Comparison of ENCODE assay signal across 8 mouse cellular contexts in genomic region chr12:54162637-54163131, GRCm38 (mm10). TPM values are rescaled to one million over a fixed set of nuclear protein-coding genes. Genes with fewer than 3 reads are reported as not detected.
A peak's percentile ranks its signal among the peaks of the same experiment; 100 is the strongest.
DNase-seq lines count a peak whose midpoint lies in the region; ATAC-seq lines count a peak whose summit lies in the region.

No protein-coding gene starts in this region.

- peaks cover 5% of the 10 kb centered on the region; the same call in 1 of the 2 replicates for H3K27me3 ChIP-seq in embryonic facial prominence, embryonic 15.5 days
- H3K27me3 ChIP-seq in limb, embryonic 12.5 days: peaks cover 24% of the 10 kb centered on the region
- H3K27me3 ChIP-seq in midbrain, embryonic 12.5 days: peaks cover 46% of the 10 kb centered on the region

- H3K9ac ChIP-seq in embryonic facial prominence, embryonic 15.5 days: no peak overlapping the region
- peak overlapping the region; percentile 4 for H3K9ac ChIP-seq in limb, embryonic 12.5 days (replicated peaks)
- no peak overlapping the region for H3K9ac ChIP-seq in midbrain, embryonic 12.5 days (replicated peaks)

- peak; percentile 60 for ATAC-seq in embryonic facial prominence, embryonic 15.5 days (ENCODE audit: insufficient number of reproducible peaks, low FRiP score, low TSS enrichment, low read depth)
- peak; percentile 76 to 88 for ATAC-seq in hematopoietic stem cell, adult 5-6 weeks (replicated peaks in 1 of 2; ENCODE audit: insufficient read depth in 1 of 2, low FRiP score in 2 of 2, low TSS enrichment in 1 of 2, low read depth in 1 of 2, poor library complexity in 2 of 2, severe bottlenecking in 2 of 2)
- peak; percentile 68; the same call in 1 of the 2 replicates for ATAC-seq in limb, embryonic 12.5 days (ENCODE audit: insufficient number of reproducible peaks, insufficient read depth, low FRiP score, low TSS enrichment, low read depth)
- peak; percentile 48; the same call in 1 of the 2 replicates for ATAC-seq in midbrain, embryonic 12.5 days (ENCODE audit: low FRiP score, low read depth)

- DNase-seq in urinary bladder, adult 2 months (ENCODE audit: low spot score): peak; percentile 33
- no peak for DNase-seq in urinary bladder, postnatal 10 days (ENCODE audit: low spot score)
- DNase-seq in yolk sac, embryonic 10.5 days (ENCODE audit: low spot score): peak; percentile 84
- no peak for DNase-seq in gastrocnemius, postnatal 10 days

- peak overlapping the region; percentile 29 for H3K4me3 ChIP-seq in embryonic facial prominence, embryonic 15.5 days (replicated peaks)
- peak overlapping the region; percentile 32 for H3K4me3 ChIP-seq in limb, embryonic 12.5 days (replicated peaks)
- H3K4me3 ChIP-seq in midbrain, embryonic 12.5 days: peak overlapping the region; percentile 29

- H3K27ac ChIP-seq in embryonic facial prominence, embryonic 15.5 days (replicated peaks): no peak overlapping the region
- H3K27ac ChIP-seq in limb, embryonic 12.5 days: 0 out of 2 replicates have a peak overlapping the region, but pooled peaks have one; percentile 31
- no peak overlapping the region for H3K27ac ChIP-seq in midbrain, embryonic 12.5 days (replicated peaks)

- H3K36me3 ChIP-seq in embryonic facial prominence, embryonic 15.5 days: no peaks in the 10 kb centered on the region
- H3K36me3 ChIP-seq in limb, embryonic 12.5 days: no peaks in the 10 kb centered on the region
- H3K36me3 ChIP-seq in midbrain, embryonic 12.5 days: no peaks in the 10 kb centered on the region

- H3K9me3 ChIP-seq in embryonic facial prominence, embryonic 15.5 days (replicated peaks): no peaks in the 10 kb centered on the region
- no peaks in the 10 kb centered on the region for H3K9me3 ChIP-seq in limb, embryonic 12.5 days
- H3K9me3 ChIP-seq in midbrain, embryonic 12.5 days: no peaks in the 10 kb centered on the region

- peak overlapping the region; percentile 53 for H3K4me2 ChIP-seq in embryonic facial prominence, embryonic 15.5 days (replicated peaks)
- peak overlapping the region; percentile 58 for H3K4me2 ChIP-seq in limb, embryonic 12.5 days
- peak overlapping the region; percentile 52 for H3K4me2 ChIP-seq in midbrain, embryonic 12.5 days (replicated peaks)

- 2% methylated on average over 16 of the region's 16 CpGs for WGBS in embryonic facial prominence, embryonic 15.5 days
- under 1% methylated on average over 16 of the region's 16 CpGs for WGBS in limb, embryonic 12.5 days
- under 1% methylated on average over 16 of the region's 16 CpGs for WGBS in midbrain, embryonic 12.5 days

- peaks cover 13% of the 10 kb centered on the region; the same call in 1 of the 2 replicates for H3K4me1 ChIP-seq in embryonic facial prominence, embryonic 15.5 days
- H3K4me1 ChIP-seq in limb, embryonic 12.5 days (replicated peaks): peaks cover 18% of the 10 kb centered on the region
- peaks cover 24% of the 10 kb centered on the region for H3K4me1 ChIP-seq in midbrain, embryonic 12.5 days

RNA-seq across cellular contexts. Expression of gene Egln3, which starts 41.0 kb away (rescaled TPM):
- polyA plus RNA-seq in urinary bladder, adult 2 months (2012; rRNA removed): 37.1 and 41.7 TPM in 2 replicates
- 20.5 and 20.6 TPM in 2 replicates for polyA plus RNA-seq in embryonic facial prominence, embryonic 15.5 days (2015; fragmentation: Nextera tagmentation; extraction: Ambion mirVana)
- 15.8 and 18.0 TPM in 2 replicates for total RNA-seq in hematopoietic stem cell, adult 5-6 weeks (2017)
- polyA plus RNA-seq in limb, embryonic 12.5 days (2016; fragmentation: Nextera tagmentation; extraction: Ambion mirVana): 3.0 and 3.4 TPM in 2 replicates
- polyA plus RNA-seq in midbrain, embryonic 12.5 days (2016; fragmentation: Nextera tagmentation; extraction: Ambion mirVana): 2.2 TPM in 2 replicates
- total RNA-seq in gastrocnemius, postnatal 10 days (2021): 10 to 100 TPM; 14.2 to 15.3 TPM

Comparison
In these comparisons a context has a peak if more than half of its experiments do, and no peak if none do; other contexts are left out.
1. DNase-seq: peak in urinary bladder, adult 2 months (single experiment) and yolk sac, embryonic 10.5 days (single experiment); none in urinary bladder, postnatal 10 days (single experiment) and gastrocnemius, postnatal 10 days (single experiment).
2. Peak in every context shown above with its lines, with median percentiles within 50 percentile points of each other: ATAC-seq, H3K4me2 ChIP-seq and H3K4me3 ChIP-seq.